Mouse (Mus musculus) forebrain, embryonic 14.5 days (tissue): ENCODE results near the gene Gpr156. TPM values are rescaled to one million over a fixed set of nuclear protein-coding genes. Genes with fewer than 3 reads are reported as not detected.

Experiments
- ATAC-seq: fragments of 200-750 bp; cut with Nextera tagmentation; 2 replicates; pipeline ENCODE4 v1.8.0; 2017; ENCODE audit warnings: mild to moderate bottlenecking, moderate library complexity
- DNase-seq: peaks from one replicate; pipeline ENCODE4 v3.0.0-alpha.2; 2015; ENCODE audit warnings: low spot score
- H3K27ac ChIP-seq: fragments of 300-500 bp; sonication (generic); 2 replicates; pipeline ENCODE4 v1.5.1; 2014; ENCODE audit warnings: low read depth, mild to moderate bottlenecking, control low read depth, low read length, moderate library complexity
- H3K27me3 ChIP-seq: fragments of 300-500 bp; sonication (generic); replicated peaks from 2 replicates; pipeline ENCODE4 v1.6.1; 2014; ENCODE audit warnings: low read length, control low read depth, mixed read lengths; ENCODE audit not compliant: control insufficient read depth, insufficient read depth
- H3K36me3 ChIP-seq: fragments of 300-500 bp; sonication (generic); 2 replicates; pipeline ENCODE4 v1.6.1; 2014; ENCODE audit warnings: low read length, control low read depth; ENCODE audit not compliant: control insufficient read depth, insufficient read depth
- H3K4me1 ChIP-seq: fragments of 300-500 bp; sonication (generic); 2 replicates; pipeline ENCODE4 v1.6.1; 2014; ENCODE audit warnings: antibody characterized with exemption, low read length, control low read depth; ENCODE audit not compliant: control insufficient read depth, insufficient read depth
- H3K4me2 ChIP-seq: fragments of 300-500 bp; sonication (generic); 2 replicates; pipeline ENCODE4 v1.6.1; 2014; ENCODE audit warnings: mild to moderate bottlenecking, control low read depth, low read length
- H3K4me3 ChIP-seq: fragments of 300-500 bp; sonication (generic); 2 replicates; pipeline ENCODE4 v1.5.1; 2014; ENCODE audit warnings: low read depth, low read length, control low read depth
- H3K9ac ChIP-seq: fragments of 300-500 bp; sonication (generic); 2 replicates; pipeline ENCODE4 v1.6.1; 2014; ENCODE audit warnings: mild to moderate bottlenecking, low read length, control low read depth, moderate library complexity
- H3K9me3 ChIP-seq: fragments of 300-500 bp; sonication (generic); replicated peaks from 2 replicates; pipeline ENCODE4 v1.6.1; 2016; ENCODE audit warnings: low read length, control low read depth, mixed read lengths; ENCODE audit not compliant: control insufficient read depth
- WGBS: fragments of 180-500 bp; shearing (Covaris S2); extraction: QIAGEN DNeasy Blood & Tissue Kit; methylation state at CpG from one replicate; pipeline ENCODE4 v1.1.7; 2014; 5-methylcytosine and 5-hydroxymethylcytosine counted together
- polyA plus RNA-seq: library from polyadenylated mRNA; unstranded; fragments of >200 nt; fragmentation: Nextera tagmentation; extraction: Ambion mirVana; gene quantifications from 2 replicates; pipeline ENCODE4 v1.2.1, GENCODE M21; 2014

Gene Gpr156
- polyA plus RNA-seq, 1 experiment from 2014 or later = 4.2 TPM

DNA sequence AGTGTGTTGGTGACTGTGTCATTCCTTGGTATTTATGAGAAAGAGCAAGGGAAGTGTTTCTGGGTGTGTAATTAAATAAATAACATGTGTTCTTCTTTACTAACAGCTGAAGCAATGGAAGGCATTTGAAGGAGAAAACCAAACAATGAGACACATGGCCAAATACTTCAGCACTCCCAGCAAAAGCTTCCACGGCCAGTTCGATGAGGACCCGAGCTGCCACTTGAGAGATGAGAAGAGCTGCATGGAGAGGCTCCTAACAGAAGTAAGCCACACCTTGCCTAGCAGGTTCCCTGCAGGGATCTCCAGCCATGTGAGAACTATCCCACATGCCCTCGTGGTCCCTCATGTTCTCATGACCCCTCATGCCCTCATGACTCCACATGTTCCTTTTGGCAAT is 81.5 kb downstream of the Gpr156 start:
- WGBS = 81% methylated on average over 4 of the region's 4 CpGs
- DNase-seq (no peak), ATAC-seq (no peak)
- Histone ChIP-seq H3K4me1 (peaks cover 6% of the 10 kb centered on the region; the same call in 1 of the 2 replicates), H3K27ac (no peak overlapping the region), H3K4me3 (no peak overlapping the region), H3K9me3 (no peaks in the 10 kb centered on the region), H3K4me2 (no peak overlapping the region), H3K9ac (no peak overlapping the region), H3K27me3 (no peaks in the 10 kb centered on the region), H3K36me3 (no peaks in the 10 kb centered on the region)

DNA sequence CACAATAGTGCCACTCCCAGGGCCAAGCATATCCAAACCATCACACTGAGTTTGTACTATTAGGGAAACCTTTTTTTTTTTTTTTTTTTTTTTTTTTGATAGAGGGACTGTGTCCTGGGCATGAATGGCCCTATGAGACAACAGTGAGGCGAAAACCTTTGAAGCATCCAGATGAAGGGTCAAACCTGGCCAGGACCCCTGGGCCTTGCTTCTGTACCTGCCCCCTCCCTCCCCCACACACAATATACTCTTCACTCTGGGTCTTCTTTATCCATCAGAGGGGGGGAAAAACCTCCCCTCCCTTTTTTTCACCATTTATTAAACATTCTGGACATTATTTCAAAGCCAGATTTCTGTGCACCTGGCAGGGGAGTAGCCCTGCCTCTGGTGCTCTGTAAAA is 83.5 kb downstream of the Gpr156 start:
- H3K9me3 ChIP-seq = no peaks in the 10 kb centered on the region
- no peak overlapping the region; the same call in 1 of the 2 replicates for H3K9ac ChIP-seq
- H3K4me2 ChIP-seq = no peak overlapping the region
- 65% methylated on average over 1 of the region's 1 CpGs for WGBS
- ATAC-seq (peak; percentile 40), DNase-seq (no peak)
- H3K36me3 ChIP-seq = 0 out of 2 replicates have a peak, but pooled peaks cover 5% of the 10 kb centered on the region
- no peaks in the 10 kb centered on the region for H3K27me3 ChIP-seq
- no peak overlapping the region for H3K4me3 ChIP-seq
- peak overlapping the region; percentile 92 for H3K27ac ChIP-seq
- peaks cover 4% of the 10 kb centered on the region; the same call in 1 of the 2 replicates for H3K4me1 ChIP-seq

DNA sequence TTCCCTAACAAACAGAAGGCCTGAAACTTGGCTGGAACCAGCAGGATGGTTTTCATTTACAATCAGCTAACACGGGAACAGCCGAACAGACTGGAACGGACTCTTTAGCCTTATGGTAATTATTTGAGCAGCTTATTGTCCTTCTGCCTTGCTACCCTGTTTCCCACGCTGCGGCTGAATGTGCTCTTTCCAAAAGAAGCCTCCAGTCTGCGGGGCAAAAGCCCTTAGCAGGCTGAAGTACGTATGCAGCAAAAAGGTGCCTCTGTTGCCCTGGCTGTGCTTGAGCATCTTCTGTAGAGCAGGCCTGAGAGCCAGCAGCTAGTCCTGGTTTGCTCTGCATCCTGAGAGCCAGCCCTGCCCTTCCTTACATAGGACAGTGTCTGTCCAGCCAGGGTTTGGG is 83.9 kb downstream of the Gpr156 start:
- H3K4me2 ChIP-seq = no peak overlapping the region
- H3K4me3 ChIP-seq = no peak overlapping the region
- H3K27ac ChIP-seq = peak overlapping the region; percentile 92
- peak; percentile 85 for DNase-seq
- 0 out of 2 replicates have a peak, but pooled peaks cover 10% of the 10 kb centered on the region for H3K36me3 ChIP-seq
- peak; percentile 88 for ATAC-seq
- peaks cover 4% of the 10 kb centered on the region; the same call in 1 of the 2 replicates for H3K4me1 ChIP-seq
- H3K27me3 ChIP-seq = no peaks in the 10 kb centered on the region
- WGBS = 3% methylated on average over 7 of the region's 7 CpGs
- no peaks in the 10 kb centered on the region for H3K9me3 ChIP-seq
- peak overlapping the region; percentile 5; the same call in 1 of the 2 replicates for H3K9ac ChIP-seq

DNA sequence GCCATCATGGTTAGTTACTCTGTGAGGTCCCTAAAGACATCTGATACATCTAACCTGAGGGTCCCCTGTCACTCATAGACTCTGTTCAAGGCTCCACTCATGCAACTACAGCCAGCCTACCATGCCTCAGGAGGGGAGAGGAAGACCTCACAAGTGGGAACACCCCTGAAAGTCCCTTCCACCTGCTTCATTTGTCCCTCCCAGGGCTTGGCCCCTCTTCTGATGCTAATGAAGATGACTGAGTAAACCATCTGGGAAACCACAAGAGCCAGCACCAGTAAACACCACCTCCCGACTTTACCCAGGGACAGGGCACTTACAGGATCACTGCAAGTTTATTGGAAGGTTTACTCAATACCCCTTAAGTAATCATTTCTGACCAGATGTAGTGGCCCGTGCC is 85.5 kb downstream of the Gpr156 start:
- Histone ChIP-seq H3K9me3 (no peaks in the 10 kb centered on the region), H3K4me1 (peaks cover 4% of the 10 kb centered on the region; the same call in 1 of the 2 replicates), H3K27me3 (no peaks in the 10 kb centered on the region), H3K27ac (no peak overlapping the region), H3K4me3 (no peak overlapping the region), H3K9ac (no peak overlapping the region), H3K36me3 (peaks cover 10% of the 10 kb centered on the region; the same call in 1 of the 2 replicates), H3K4me2 (no peak overlapping the region)
- DNase-seq = no peak
- WGBS = 45% methylated on average over 2 of the region's 2 CpGs
- ATAC-seq = no peak

DNA sequence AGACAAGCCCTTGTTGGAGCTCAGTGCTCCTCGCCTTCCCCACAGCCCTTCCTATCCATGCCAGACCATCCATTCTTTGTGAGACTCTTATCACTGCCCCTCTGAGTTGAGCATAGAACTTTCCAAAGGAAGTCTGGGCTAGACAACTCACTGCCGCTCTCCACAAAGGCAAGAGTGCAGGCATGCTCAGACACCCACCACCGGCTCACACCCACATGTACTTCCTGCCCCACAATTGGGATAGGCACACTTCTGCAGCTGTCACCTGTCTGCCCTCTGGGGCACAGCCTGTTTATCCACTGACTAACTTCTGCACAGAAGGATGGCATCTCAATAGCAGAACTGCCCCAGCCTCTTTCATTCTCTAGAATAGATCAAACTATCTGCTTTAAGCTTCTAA is 86.2 kb downstream of the Gpr156 start:
- peaks cover 4% of the 10 kb centered on the region; the same call in 1 of the 2 replicates for H3K4me1 ChIP-seq
- H3K4me2 ChIP-seq = no peak overlapping the region
- DNase-seq (no peak), ATAC-seq (no peak)
- H3K27ac ChIP-seq = no peak overlapping the region
- H3K27me3 ChIP-seq = no peaks in the 10 kb centered on the region
- 88% methylated on average over 3 of the region's 3 CpGs for WGBS
- H3K9ac ChIP-seq = no peak overlapping the region
- no peak overlapping the region for H3K4me3 ChIP-seq
- no peaks in the 10 kb centered on the region for H3K9me3 ChIP-seq
- peaks cover 10% of the 10 kb centered on the region; the same call in 1 of the 2 replicates for H3K36me3 ChIP-seq

DNA sequence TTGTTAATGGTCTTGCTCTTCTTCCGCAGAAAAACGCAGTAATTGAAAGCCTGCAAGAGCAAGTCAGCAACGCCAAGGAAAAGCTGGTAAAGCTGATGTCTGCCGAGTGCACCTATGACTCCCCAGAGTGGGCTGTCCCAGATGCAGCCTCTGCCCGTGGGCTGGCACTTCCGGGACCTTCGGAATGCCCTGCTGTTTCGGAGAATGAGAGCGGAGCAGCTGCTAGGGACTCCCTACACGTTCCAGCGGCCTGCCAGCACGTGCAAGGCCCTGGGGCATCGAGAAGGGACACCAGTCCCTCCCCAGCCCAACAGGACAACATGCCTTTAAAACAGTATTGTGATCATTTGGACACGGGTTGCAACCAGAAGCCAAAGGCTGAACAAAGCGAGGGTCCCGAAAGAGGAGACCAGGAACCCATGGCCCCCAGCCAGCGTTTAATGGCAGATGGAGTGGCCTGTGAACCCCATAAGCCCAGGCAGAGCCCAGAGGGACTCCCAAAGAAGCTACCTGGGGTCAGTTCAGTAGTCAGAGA is 88.3 kb downstream of the Gpr156 start:
- H3K36me3 ChIP-seq = peaks cover 10% of the 10 kb centered on the region; the same call in 1 of the 2 replicates
- H3K4me2 ChIP-seq = no peak overlapping the region
- no peak overlapping the region for H3K27ac ChIP-seq
- no peaks in the 10 kb centered on the region for H3K9me3 ChIP-seq
- ATAC-seq (no peak), DNase-seq (no peak)
- 93% methylated on average over 17 of the region's 17 CpGs for WGBS
- no peak overlapping the region for H3K9ac ChIP-seq
- H3K27me3 ChIP-seq = no peaks in the 10 kb centered on the region
- no peak overlapping the region for H3K4me3 ChIP-seq
- H3K4me1 ChIP-seq = peaks cover 4% of the 10 kb centered on the region; the same call in 1 of the 2 replicates

DNA sequence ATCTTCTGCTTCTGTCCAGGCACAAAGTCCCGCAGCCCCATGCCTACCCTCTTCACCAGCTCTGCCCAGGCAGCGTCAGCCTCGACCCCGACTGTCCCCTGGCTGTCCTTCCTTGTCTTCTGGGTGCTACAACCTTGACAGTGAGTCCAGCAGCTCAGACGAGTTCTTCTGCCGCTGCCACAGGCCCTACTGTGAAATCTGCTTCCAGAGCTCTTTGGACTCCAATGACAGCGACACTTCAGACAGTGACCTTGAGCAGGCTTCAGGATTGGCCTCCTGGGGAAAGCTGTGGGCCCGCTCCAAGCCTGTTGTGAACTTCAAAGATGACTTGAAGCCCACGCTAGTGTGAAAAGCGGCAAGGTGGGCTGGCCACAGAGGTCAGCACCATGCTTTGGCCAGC is 89.2 kb downstream of the Gpr156 start:
- no peaks in the 10 kb centered on the region for H3K9me3 ChIP-seq
- H3K27ac ChIP-seq = no peak overlapping the region
- no peak overlapping the region for H3K4me3 ChIP-seq
- H3K27me3 ChIP-seq = no peaks in the 10 kb centered on the region
- no peak for DNase-seq
- no peak overlapping the region for H3K4me2 ChIP-seq
- WGBS = 90% methylated on average over 10 of the region's 10 CpGs
- peaks cover 10% of the 10 kb centered on the region; the same call in 1 of the 2 replicates for H3K36me3 ChIP-seq
- no peaks in the 10 kb centered on the region for H3K4me1 ChIP-seq
- ATAC-seq = no peak
- no peak overlapping the region for H3K9ac ChIP-seq

DNA sequence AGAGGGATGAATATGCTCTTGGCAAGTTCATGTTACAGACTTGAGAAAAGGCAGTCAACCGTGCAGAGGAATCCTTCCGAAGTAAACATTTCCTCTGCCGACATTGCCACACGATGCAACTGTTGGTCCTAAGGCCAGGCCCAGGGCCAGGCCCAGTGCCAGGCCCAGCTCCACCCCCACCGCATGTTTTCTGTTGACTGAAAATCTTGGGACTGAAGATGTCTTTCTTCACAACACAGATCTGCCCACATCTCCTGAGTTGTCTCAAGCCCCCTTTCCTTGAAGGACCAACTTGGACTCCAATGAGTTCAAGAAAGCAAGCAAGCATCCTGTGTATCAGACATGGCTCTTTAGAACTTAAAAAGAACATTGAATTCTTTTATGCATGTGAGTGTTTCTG is 92.1 kb downstream of the Gpr156 start:
- Histone ChIP-seq H3K4me3 (no peak overlapping the region), H3K27me3 (no peaks in the 10 kb centered on the region), H3K36me3 (peaks cover 10% of the 10 kb centered on the region; the same call in 1 of the 2 replicates), H3K4me2 (no peak overlapping the region), H3K4me1 (no peaks in the 10 kb centered on the region), H3K9ac (no peak overlapping the region), H3K27ac (no peak overlapping the region), H3K9me3 (no peaks in the 10 kb centered on the region)
- WGBS = 86% methylated on average over 5 of the region's 5 CpGs
- ATAC-seq = no peak
- DNase-seq = no peak

DNA sequence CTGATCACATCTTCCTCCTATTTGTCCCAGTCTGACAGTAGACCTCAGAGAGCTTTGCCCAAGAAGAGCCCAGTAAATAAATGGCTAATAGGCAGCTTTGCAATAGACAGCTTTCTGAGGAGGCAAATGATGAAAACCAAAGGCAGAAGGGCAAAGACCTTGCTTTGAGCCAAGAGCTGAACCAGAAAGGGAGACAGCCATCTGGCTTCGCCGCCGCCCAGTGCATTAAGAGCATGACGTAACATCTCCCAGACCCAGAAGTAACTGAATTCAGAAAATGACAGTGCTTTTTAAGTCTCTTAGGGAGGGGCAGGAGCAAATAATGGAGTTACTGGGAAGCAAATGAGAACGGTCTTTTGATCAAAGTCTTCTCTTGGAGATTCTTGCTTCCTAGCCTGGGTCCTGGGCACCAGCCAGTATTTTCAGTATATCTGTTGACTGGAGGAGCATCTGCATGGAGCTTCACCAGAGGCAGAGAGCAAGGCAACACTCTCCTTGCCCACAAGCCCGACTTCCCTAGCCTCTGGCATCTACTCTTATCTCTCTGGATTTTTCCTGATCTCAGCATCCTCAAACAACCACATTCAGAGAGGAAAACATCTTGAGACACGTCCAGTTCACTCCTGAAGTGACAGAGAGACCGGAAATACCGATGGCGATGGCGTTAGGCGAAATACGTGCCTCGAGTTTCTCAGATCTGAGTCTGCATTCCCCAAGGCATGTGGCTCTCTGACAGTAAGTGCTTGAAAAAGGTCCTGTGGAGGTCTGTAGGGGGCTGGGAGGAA is 92.9 kb downstream of the Gpr156 start:
- DNase-seq = no peak
- no peak overlapping the region for H3K27ac ChIP-seq
- no peak overlapping the region for H3K4me3 ChIP-seq
- no peaks in the 10 kb centered on the region for H3K27me3 ChIP-seq
- peaks cover 4% of the 10 kb centered on the region; the same call in 1 of the 2 replicates for H3K36me3 ChIP-seq
- no peaks in the 10 kb centered on the region for H3K9me3 ChIP-seq
- no peak overlapping the region for H3K4me2 ChIP-seq
- 88% methylated on average over 14 of the region's 14 CpGs for WGBS
- H3K9ac ChIP-seq = no peak overlapping the region
- no peak for ATAC-seq
- H3K4me1 ChIP-seq = no peaks in the 10 kb centered on the region
